9 mouse cellular contexts compared by ENCODE assay signal in the genomic region with DNA sequence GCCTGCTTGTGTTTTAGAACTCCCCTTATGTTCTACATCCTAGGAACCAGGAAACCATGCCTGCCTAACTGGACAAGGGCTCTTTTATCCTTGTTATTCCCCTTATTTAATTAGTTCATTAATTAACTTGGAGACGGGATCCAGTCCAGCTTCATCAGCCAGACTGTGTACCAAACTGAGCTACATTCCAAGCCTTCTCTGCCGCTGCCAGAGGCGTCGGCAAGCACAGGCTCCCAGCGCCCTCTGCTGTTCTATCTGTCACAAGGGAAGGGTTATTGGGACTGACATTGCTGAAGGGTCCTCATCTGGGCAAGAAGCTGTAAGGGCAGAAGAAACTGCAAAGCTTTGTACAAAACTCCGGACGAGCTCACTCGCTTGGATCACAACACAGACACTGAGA. TPM values are rescaled to one million over a fixed set of nuclear protein-coding genes. Genes with fewer than 3 reads are reported as not detected.
DNase-seq lines count a peak whose midpoint lies in the region; ATAC-seq and TF ChIP-seq lines count a peak whose summit lies in the region.
"Had no signal": no experiment of that assay in that cellular context is flagged by ENCODE, and none has a peak within 500 bp of the region (broad histone marks: within the 10 kb centered on the region; RNA-seq: fewer than 3 reads in every experiment).

No protein-coding gene starts in this region.

- TF ChIP-seq CTCF in forebrain, postnatal 0 days (IDR thresholded peaks at IDR 0.05; ENCODE audit: low read depth): peak; percentile 95

- no peaks in the 10 kb centered on the region for H3K9me3 ChIP-seq in midbrain, embryonic 11.5 days (ENCODE audit: control insufficient read depth, low read length)
- no peaks in the 10 kb centered on the region for H3K9me3 ChIP-seq in midbrain, embryonic 13.5 days
- H3K9me3 ChIP-seq in forebrain, postnatal 0 days (ENCODE audit: low read length): no peaks in the 10 kb centered on the region
- H3K9me3 ChIP-seq in hindbrain, embryonic 14.5 days (ENCODE audit: control insufficient read depth, low read length): no peaks in the 10 kb centered on the region

- no peaks in the 10 kb centered on the region for H3K27me3 ChIP-seq in midbrain, embryonic 11.5 days (ENCODE audit: control insufficient read depth, insufficient read depth, low read length)
- H3K27me3 ChIP-seq in midbrain, embryonic 13.5 days: peaks cover 3% of the 10 kb centered on the region; the same call in 1 of the 2 replicates
- H3K27me3 ChIP-seq in forebrain, postnatal 0 days (ENCODE audit: insufficient read depth, low read length): no peaks in the 10 kb centered on the region
- no peaks in the 10 kb centered on the region for H3K27me3 ChIP-seq in hindbrain, embryonic 14.5 days (ENCODE audit: control insufficient read depth, insufficient read depth, low read length)

- WGBS in midbrain, embryonic 11.5 days: 8% methylated on average over 8 of the region's 8 CpGs
- WGBS in midbrain, embryonic 13.5 days: 9% methylated on average over 8 of the region's 8 CpGs
- WGBS in forebrain, postnatal 0 days: 2% methylated on average over 8 of the region's 8 CpGs
- WGBS in hindbrain, embryonic 14.5 days: 6% methylated on average over 8 of the region's 8 CpGs

- no peak overlapping the region for H3K4me3 ChIP-seq in midbrain, embryonic 11.5 days (ENCODE audit: low read depth, low read length)
- H3K4me3 ChIP-seq in midbrain, embryonic 13.5 days (replicated peaks): no peak overlapping the region
- no peak overlapping the region for H3K4me3 ChIP-seq in forebrain, postnatal 0 days (ENCODE audit: low read depth, low read length)
- no peak overlapping the region for H3K4me3 ChIP-seq in hindbrain, embryonic 14.5 days (replicated peaks; ENCODE audit: low read length)
- H3K4me3 ChIP-seq: erythroblast, embryonic 14.5 days had no signal

- H3K27ac ChIP-seq in midbrain, embryonic 11.5 days (ENCODE audit: low read depth, low read length): no peak overlapping the region
- no peak overlapping the region for H3K27ac ChIP-seq in midbrain, embryonic 13.5 days
- peak overlapping the region; percentile 45; the same call in 1 of the 2 replicates for H3K27ac ChIP-seq in forebrain, postnatal 0 days (ENCODE audit: low read depth, low read length)
- no peak overlapping the region for H3K27ac ChIP-seq in hindbrain, embryonic 14.5 days

- no peaks in the 10 kb centered on the region for H3K4me1 ChIP-seq in midbrain, embryonic 11.5 days (ENCODE audit: control insufficient read depth, insufficient read depth, low read length)
- H3K4me1 ChIP-seq in midbrain, embryonic 13.5 days (replicated peaks): no peaks in the 10 kb centered on the region
- H3K4me1 ChIP-seq in forebrain, postnatal 0 days (ENCODE audit: insufficient read depth): no peaks in the 10 kb centered on the region
- H3K4me1 ChIP-seq in hindbrain, embryonic 14.5 days (replicated peaks; ENCODE audit: control insufficient read depth, insufficient read depth, low read length): no peaks in the 10 kb centered on the region

- peak; percentile 90 for DNase-seq in midbrain, embryonic 11.5 days (ENCODE audit: low spot score, missing footprints)
- peak; percentile 42 for DNase-seq in c-Kit-positive CD71-positive TER-119-positive erythroid progenitor cells, embryonic 14.5 days (ENCODE audit: low spot score)
- DNase-seq in forebrain, postnatal 0 days: peak; percentile 86
- DNase-seq in hindbrain, embryonic 14.5 days (ENCODE audit: low spot score): peak; percentile 78
- DNase-seq in layer of hippocampus, postnatal 25 days (ENCODE audit: extremely low spot score in 1 of 2, low spot score in 1 of 2): peak; percentile 45 to 77
- DNase-seq in mesoderm, embryonic 11.5 days (ENCODE audit: low read depth, low spot score): peak; percentile 77
- peak; percentile 36 for DNase-seq in telencephalon, adult 2 months (ENCODE audit: low read depth, low spot score)

- no peak for ATAC-seq in midbrain, embryonic 11.5 days (ENCODE audit: low FRiP score)
- no peak for ATAC-seq in midbrain, embryonic 13.5 days
- ATAC-seq in forebrain, postnatal 0 days: peak; percentile 86
- ATAC-seq in hindbrain, embryonic 14.5 days (ENCODE audit: low FRiP score): no peak

- H3K36me3 ChIP-seq in midbrain, embryonic 11.5 days (ENCODE audit: control insufficient read depth, insufficient read depth, low read length): no peaks in the 10 kb centered on the region
- no peaks in the 10 kb centered on the region for H3K36me3 ChIP-seq in midbrain, embryonic 13.5 days
- no peaks in the 10 kb centered on the region for H3K36me3 ChIP-seq in forebrain, postnatal 0 days (ENCODE audit: insufficient read depth)
- H3K36me3 ChIP-seq in hindbrain, embryonic 14.5 days (replicated peaks; ENCODE audit: control insufficient read depth, insufficient read depth): no peaks in the 10 kb centered on the region

- H3K9ac ChIP-seq in midbrain, embryonic 11.5 days (ENCODE audit: low read length): no peak overlapping the region
- H3K9ac ChIP-seq in midbrain, embryonic 13.5 days (replicated peaks): no peak overlapping the region
- no peak overlapping the region for H3K9ac ChIP-seq in forebrain, postnatal 0 days
- no peak overlapping the region for H3K9ac ChIP-seq in hindbrain, embryonic 14.5 days

- no peak overlapping the region for H3K4me2 ChIP-seq in midbrain, embryonic 11.5 days
- no peak overlapping the region for H3K4me2 ChIP-seq in midbrain, embryonic 13.5 days (replicated peaks)
- H3K4me2 ChIP-seq in forebrain, postnatal 0 days (ENCODE audit: low read depth): no peak overlapping the region
- no peak overlapping the region for H3K4me2 ChIP-seq in hindbrain, embryonic 14.5 days (replicated peaks)

RNA-seq across cellular contexts. Expression of a gene that starts 22.3 kb away (rescaled TPM):
- 83.0 and 91.1 TPM in 2 replicates for polyA plus RNA-seq in midbrain, embryonic 11.5 days (2014; fragmentation: Nextera tagmentation; extraction: Ambion mirVana)
- polyA plus RNA-seq in midbrain, embryonic 13.5 days (2015; fragmentation: Nextera tagmentation; extraction: Ambion mirVana): 94.8 and 101 TPM in 2 replicates
- total RNA-seq in forebrain, postnatal 0 days (2014; rRNA removed): 87.8 and 89.8 TPM in 2 replicates
- 90.9 and 101 TPM in 2 replicates for polyA plus RNA-seq in forebrain, postnatal 0 days (2015; fragmentation: Nextera tagmentation; extraction: Ambion mirVana)
- polyA plus RNA-seq in hindbrain, embryonic 14.5 days (2014; fragmentation: Nextera tagmentation; extraction: Ambion mirVana): 82.4 and 85.3 TPM in 2 replicates
- 10 to 100 TPM; 43.9 to 48.9 TPM for total RNA-seq in layer of hippocampus, postnatal 25 days (2021)

RNA-seq across cellular contexts. Expression of a gene that starts 27.7 kb away (rescaled TPM):
- not detected in 2 replicates for polyA plus RNA-seq in midbrain, embryonic 11.5 days (2014; fragmentation: Nextera tagmentation; extraction: Ambion mirVana)
- polyA plus RNA-seq in midbrain, embryonic 13.5 days (2015; fragmentation: Nextera tagmentation; extraction: Ambion mirVana): not detected in 2 replicates
- not detected in 2 replicates for total RNA-seq in forebrain, postnatal 0 days (2014; rRNA removed)
- not detected in 2 replicates for polyA plus RNA-seq in forebrain, postnatal 0 days (2015; fragmentation: Nextera tagmentation; extraction: Ambion mirVana)
- not detected in 2 replicates for polyA plus RNA-seq in hindbrain, embryonic 14.5 days (2014; fragmentation: Nextera tagmentation; extraction: Ambion mirVana)
- total RNA-seq in layer of hippocampus, postnatal 25 days (2021): not detected
- polyA plus RNA-seq: erythroblast, embryonic 14.5 days had no signal

RNA-seq across cellular contexts. Expression of a gene that starts 29.5 kb away (rescaled TPM):
- 7.6 and 9.9 TPM in 2 replicates for polyA plus RNA-seq in midbrain, embryonic 11.5 days (2014; fragmentation: Nextera tagmentation; extraction: Ambion mirVana)
- polyA plus RNA-seq in midbrain, embryonic 13.5 days (2015; fragmentation: Nextera tagmentation; extraction: Ambion mirVana): 6.6 and 8.5 TPM in 2 replicates
- 1.0 and 5.7 TPM in 2 replicates for total RNA-seq in forebrain, postnatal 0 days (2014; rRNA removed)
- polyA plus RNA-seq in forebrain, postnatal 0 days (2015; fragmentation: Nextera tagmentation; extraction: Ambion mirVana): 5.1 and 6.2 TPM in 2 replicates
- polyA plus RNA-seq in hindbrain, embryonic 14.5 days (2014; fragmentation: Nextera tagmentation; extraction: Ambion mirVana): 7.3 and 8.8 TPM in 2 replicates
- total RNA-seq in layer of hippocampus, postnatal 25 days (2021): 1 to 10 TPM; 4.5 to 6.5 TPM

RNA-seq across cellular contexts. Expression of a gene that starts 29.8 kb away (rescaled TPM):
- polyA plus RNA-seq in midbrain, embryonic 11.5 days (2014; fragmentation: Nextera tagmentation; extraction: Ambion mirVana): 12.6 and 15.0 TPM in 2 replicates
- polyA plus RNA-seq in midbrain, embryonic 13.5 days (2015; fragmentation: Nextera tagmentation; extraction: Ambion mirVana): 26.2 and 26.4 TPM in 2 replicates
- 10.9 and 12.6 TPM in 2 replicates for total RNA-seq in forebrain, postnatal 0 days (2014; rRNA removed)
- polyA plus RNA-seq in forebrain, postnatal 0 days (2015; fragmentation: Nextera tagmentation; extraction: Ambion mirVana): 18.9 and 24.4 TPM in 2 replicates
- polyA plus RNA-seq in hindbrain, embryonic 14.5 days (2014; fragmentation: Nextera tagmentation; extraction: Ambion mirVana): 23.1 and 24.1 TPM in 2 replicates
- 10 to 100 TPM; 30.7 to 33.2 TPM for total RNA-seq in layer of hippocampus, postnatal 25 days (2021)

RNA-seq across cellular contexts. Expression of a gene that starts 30.0 kb away (rescaled TPM):
- 1.7 and 2.4 TPM in 2 replicates for polyA plus RNA-seq in midbrain, embryonic 11.5 days (2014; fragmentation: Nextera tagmentation; extraction: Ambion mirVana)
- polyA plus RNA-seq in midbrain, embryonic 13.5 days (2015; fragmentation: Nextera tagmentation; extraction: Ambion mirVana): 2.0 and 2.6 TPM in 2 replicates
- total RNA-seq in forebrain, postnatal 0 days (2014; rRNA removed): 0.62 and 1.8 TPM in 2 replicates
- polyA plus RNA-seq in forebrain, postnatal 0 days (2015; fragmentation: Nextera tagmentation; extraction: Ambion mirVana): 1.2 and 2.4 TPM in 2 replicates
- 1.9 and 2.2 TPM in 2 replicates for polyA plus RNA-seq in hindbrain, embryonic 14.5 days (2014; fragmentation: Nextera tagmentation; extraction: Ambion mirVana)
- total RNA-seq in layer of hippocampus, postnatal 25 days (2021): 1 to 10 TPM; 1.3 to 1.4 TPM
- polyA plus RNA-seq: erythroblast, embryonic 14.5 days had no signal

Comparison
In these comparisons a context has a peak if more than half of its experiments do, and no peak if none do; other contexts are left out.
1. DNase-seq: peak in every context shown above with its lines; median percentile 90 in midbrain, embryonic 11.5 days; 86 in forebrain, postnatal 0 days; 78 in hindbrain, embryonic 14.5 days; 77 in mesoderm, embryonic 11.5 days; 61 in layer of hippocampus, postnatal 25 days; 42 in c-Kit-positive CD71-positive TER-119-positive erythroid progenitor cells, embryonic 14.5 days; 36 in telencephalon, adult 2 months.